Mouse (Mus musculus) heart, adult 9 months (tissue): ENCODE data around the gene Plppr4.

Experiments used
- DNase-seq, 2 experiments: peaks; one replicate each; pipeline ENCODE4 v3.0.0; 2022; ENCODE audit warnings: low spot score in 2 of 2

Plppr4 gene

GRCm38 (mm10) chr3:117360528-117360927, at the start of gene Plppr4:
TSS of gene Plppr4 (minus strand) at chr3:117360876.
- DNase-seq = no peak

GRCm38 (mm10) chr3:117405821-117406220, 45.1 kb upstream of the Plppr4 start:
- DNase-seq = no peak

- DNase-seq = no peak
Measured at GRCm38 (mm10) chr3:117403740-117404139, 43.1 kb upstream of the Plppr4 start.

- DNase-seq = no peak
Measured at GRCm38 (mm10) chr3:117366041-117366440, 5.4 kb upstream of the Plppr4 start.

- DNase-seq = peak in 1 of 2 experiments; percentile 3
Measured at GRCm38 (mm10) chr3:117359686-117360521, 772 bp downstream of the Plppr4 start.

GRCm38 (mm10) chr3:117358981-117359628, 1.6 kb downstream of the Plppr4 start:
- DNase-seq = no peak

- DNase-seq = no peak
Measured at GRCm38 (mm10) chr3:117357367-117357766, 3.3 kb downstream of the Plppr4 start.

GRCm38 (mm10) chr3:117353940-117354339, 6.7 kb downstream of the Plppr4 start:
- no peak for DNase-seq

- no peak for DNase-seq
Measured at GRCm38 (mm10) chr3:117346351-117346750, 14.3 kb downstream of the Plppr4 start.

GRCm38 (mm10) chr3:117331502-117331901, 29.2 kb downstream of the Plppr4 start:
- DNase-seq = no peak

- DNase-seq = no peak
Measured at GRCm38 (mm10) chr3:117329485-117329884, 31.2 kb downstream of the Plppr4 start.

- DNase-seq = no peak
Measured at GRCm38 (mm10) chr3:117326551-117326950, 34.1 kb downstream of the Plppr4 start.

- peak; percentile 8 to 33 for DNase-seq
Measured at GRCm38 (mm10) chr3:117319671-117320070, 41.0 kb downstream of the Plppr4 start.

GRCm38 (mm10) chr3:117313339-117313738, 47.3 kb downstream of the Plppr4 start:
- no peak for DNase-seq

- DNase-seq = no peak
Measured at GRCm38 (mm10) chr3:117312097-117312496, 48.6 kb downstream of the Plppr4 start.

- DNase-seq = no peak
Measured at GRCm38 (mm10) chr3:117310801-117311368, 49.8 kb downstream of the Plppr4 start.

- no peak for DNase-seq
Measured at GRCm38 (mm10) chr3:117309580-117309910, 51.1 kb downstream of the Plppr4 start.

GRCm38 (mm10) chr3:117308895-117309579, 51.6 kb downstream of the Plppr4 start:
- no peak for DNase-seq

- no peak for DNase-seq
Measured at GRCm38 (mm10) chr3:117307555-117307954, 53.1 kb downstream of the Plppr4 start.

GRCm38 (mm10) chr3:117304037-117304436, 56.6 kb downstream of the Plppr4 start:
- no peak for DNase-seq

GRCm38 (mm10) chr3:117300735-117301271, 59.9 kb downstream of the Plppr4 start:
- no peak for DNase-seq

GRCm38 (mm10) chr3:117297735-117298134, 62.9 kb downstream of the Plppr4 start:
- no peak for DNase-seq
